Mouse (Mus musculus) ES-Bruce4 (cell line): ENCODE results near the gene Mxd4. TPM values are rescaled to one million over a fixed set of nuclear protein-coding genes. Genes with fewer than 3 reads are reported as not detected.
A peak's percentile ranks its signal among the peaks of the same experiment; 100 is the strongest.

ENCODE experiments used
- H3K27ac ChIP-seq: 2 replicates; pipeline ENCODE4 v1.5.1; 2012; ENCODE audit warnings: low read length, inconsistent platforms; ENCODE audit not compliant: insufficient read depth
- H3K27me3 ChIP-seq: 2 replicates; pipeline ENCODE4 v1.6.1; 2012; ENCODE audit warnings: mild to moderate bottlenecking, low read length, inconsistent platforms; ENCODE audit not compliant: control insufficient read depth, poor library complexity, insufficient read depth, severe bottlenecking
- H3K36me3 ChIP-seq: 2 replicates; pipeline ENCODE4 v1.6.1; 2012; ENCODE audit warnings: inconsistent platforms, mild to moderate bottlenecking, low read length, moderate library complexity; ENCODE audit not compliant: control insufficient read depth, poor library complexity, insufficient read depth, severe bottlenecking
- H3K4me1 ChIP-seq: one replicate; pipeline ENCODE4 v1.8.1; 2011; ENCODE audit warnings: low read length; ENCODE audit not compliant: control insufficient read depth, insufficient read depth
- H3K4me3 ChIP-seq: 2 replicates; pipeline ENCODE4 v1.5.1; 2011; ENCODE audit warnings: low read depth, mild to moderate bottlenecking, low read length
- H3K9ac ChIP-seq: 2 replicates; pipeline ENCODE4 v1.6.1; 2012; ENCODE audit warnings: low read depth, mild to moderate bottlenecking, inconsistent platforms; ENCODE audit not compliant: poor library complexity, severe bottlenecking
- H3K9me3 ChIP-seq: replicated peaks from 2 replicates; pipeline ENCODE4 v1.6.1; 2012; ENCODE audit warnings: mild to moderate bottlenecking, low read length, inconsistent platforms; ENCODE audit not compliant: control insufficient read depth, poor library complexity, insufficient read depth, severe bottlenecking
- CTCF ChIP-seq: IDR thresholded peaks from one replicate; pipeline ENCODE4 v1.8.1; 2011; ENCODE audit warnings: low read depth, low read length
- EP300 ChIP-seq: IDR thresholded peaks from 2 replicates; pipeline ENCODE4 v1.6.1; 2011; ENCODE audit warnings: low read depth, low read length; ENCODE audit not compliant: insufficient read depth
- POLR2A ChIP-seq: IDR thresholded peaks from one replicate; pipeline ENCODE4 v1.8.1; 2011; ENCODE audit warnings: low read length; ENCODE audit not compliant: insufficient read depth
- polyA plus RNA-seq: library from polyadenylated mRNA; stranded (reverse); fragments of >200 nt; gene quantifications from 2 replicates; pipeline ENCODE4 v1.2.4, GENCODE M21; 2011; ENCODE audit warnings: low read depth; ENCODE audit not compliant: missing spikeins, insufficient read depth, insufficient read length

Gene Mxd4
- polyA plus RNA-seq, 1 experiment, result 6.5 TPM

- Histone ChIP-seq H3K36me3 (no peaks in the 10 kb centered on the region), H3K9ac (no peak overlapping the region), H3K4me3 (no peak overlapping the region), H3K27me3 (no peaks in the 10 kb centered on the region), H3K4me1 (no peaks in the 10 kb centered on the region), H3K27ac (no peak overlapping the region), H3K9me3 (no peaks in the 10 kb centered on the region)
- TF ChIP-seq CTCF (no peak), POLR2A (no peak), EP300 (no peak)
These were observed 30.2 kb upstream of the Mxd4 start for GRCm38 (mm10) chr5:34217756-34218155.

GRCm38 (mm10) chr5:34216025-34216424, 28.5 kb upstream of the Mxd4 start:
- no peaks in the 10 kb centered on the region for H3K9me3 ChIP-seq
- H3K27me3 ChIP-seq, result no peaks in the 10 kb centered on the region
- H3K27ac ChIP-seq, result no peak overlapping the region
- no peaks in the 10 kb centered on the region for H3K4me1 ChIP-seq
- no peaks in the 10 kb centered on the region for H3K36me3 ChIP-seq
- H3K4me3 ChIP-seq, result no peak overlapping the region
- no peak overlapping the region for H3K9ac ChIP-seq
- TF ChIP-seq CTCF, result no peak
- TF ChIP-seq EP300, result no peak
- no peak for TF ChIP-seq POLR2A

DNA sequence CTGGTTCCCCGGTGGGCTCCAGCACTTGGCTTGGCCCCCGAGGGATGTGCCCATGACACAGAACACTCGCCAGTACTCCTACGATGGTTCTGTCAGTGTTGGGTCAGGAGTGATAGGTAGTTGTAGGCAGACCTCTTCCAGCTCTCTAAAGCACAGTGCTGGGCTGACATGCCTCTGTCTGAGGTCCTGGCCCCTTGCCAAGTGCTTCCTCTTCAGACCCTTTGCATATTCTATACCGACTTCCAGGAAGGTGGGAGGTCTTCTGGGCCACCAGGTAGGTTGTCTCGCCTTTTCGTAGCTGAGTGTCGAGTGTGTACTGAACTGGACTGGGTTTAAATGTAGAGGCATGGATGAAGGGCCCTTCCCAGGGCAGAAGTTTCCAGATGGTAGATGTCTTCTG, 26.1 kb upstream of the Mxd4 start:
- H3K27ac ChIP-seq, result no peak overlapping the region
- TF ChIP-seq EP300 (no peak), CTCF (no peak), POLR2A (no peak)
- no peaks in the 10 kb centered on the region for H3K27me3 ChIP-seq
- no peaks in the 10 kb centered on the region for H3K36me3 ChIP-seq
- no peaks in the 10 kb centered on the region for H3K4me1 ChIP-seq
- no peak overlapping the region for H3K4me3 ChIP-seq
- no peaks in the 10 kb centered on the region for H3K9me3 ChIP-seq
- H3K9ac ChIP-seq, result no peak overlapping the region

GRCm38 (mm10) chr5:34210279-34210678, 22.8 kb upstream of the Mxd4 start:
- no peak overlapping the region for H3K27ac ChIP-seq
- TF ChIP-seq POLR2A, result no peak
- peak; percentile 93 for TF ChIP-seq CTCF
- TF ChIP-seq EP300, result no peak

GRCm38 (mm10) chr5:34207503-34207902, 20.0 kb upstream of the Mxd4 start:
- no peaks in the 10 kb centered on the region for H3K36me3 ChIP-seq
- no peaks in the 10 kb centered on the region for H3K4me1 ChIP-seq
- TF ChIP-seq CTCF (no peak), EP300 (no peak), POLR2A (no peak)
- no peak overlapping the region for H3K27ac ChIP-seq
- no peaks in the 10 kb centered on the region for H3K9me3 ChIP-seq
- H3K9ac ChIP-seq, result no peak overlapping the region
- H3K4me3 ChIP-seq, result no peak overlapping the region
- no peaks in the 10 kb centered on the region for H3K27me3 ChIP-seq

More at GRCm38 (mm10) chr5:34210279-34210678, 22.8 kb upstream of the Mxd4 start:
- no peaks in the 10 kb centered on the region for H3K4me1 ChIP-seq
- no peaks in the 10 kb centered on the region for H3K36me3 ChIP-seq
- H3K4me3 ChIP-seq, result no peak overlapping the region
- no peaks in the 10 kb centered on the region for H3K9me3 ChIP-seq
- no peak overlapping the region for H3K9ac ChIP-seq
- H3K27me3 ChIP-seq, result no peaks in the 10 kb centered on the region

DNA sequence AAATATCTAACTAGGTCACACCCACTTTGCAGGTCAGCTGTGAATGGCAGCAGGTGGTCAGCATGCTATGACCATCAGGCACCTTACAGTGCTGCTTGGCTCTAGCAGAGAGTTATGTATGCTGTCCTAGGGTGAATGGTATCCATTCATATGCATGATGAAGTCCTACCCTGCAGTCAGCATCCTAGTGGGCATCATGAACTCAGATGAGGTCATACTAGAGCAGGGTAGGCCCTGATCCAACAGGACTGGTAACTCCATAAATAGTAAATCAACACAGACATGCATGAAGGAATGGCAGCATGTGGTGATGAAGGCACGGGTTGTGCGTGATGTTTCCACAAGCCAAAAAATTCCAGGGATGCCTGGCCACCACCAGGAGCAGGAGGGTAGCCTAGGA, 18.3 kb upstream of the Mxd4 start:
- no peaks in the 10 kb centered on the region for H3K27me3 ChIP-seq
- H3K27ac ChIP-seq, result no peak overlapping the region
- TF ChIP-seq POLR2A (no peak), EP300 (no peak), CTCF (no peak)
- no peaks in the 10 kb centered on the region for H3K9me3 ChIP-seq
- H3K36me3 ChIP-seq, result no peaks in the 10 kb centered on the region
- no peak overlapping the region for H3K4me3 ChIP-seq
- H3K4me1 ChIP-seq, result no peaks in the 10 kb centered on the region
- H3K9ac ChIP-seq, result no peak overlapping the region
